Mouse (Mus musculus) lung, embryonic 15.5 days (tissue): ENCODE measurements at regions not wholly inside any gene's neighbourhood (a gene's known extent, or its start where the extent isn't known, plus 50 kb on each side); places are given as distances from the start of the nearest gene placed in this dataset.

Experiments
- ATAC-seq: fragments of 200-750 bp; cut with Nextera tagmentation; 2 replicates; pipeline ENCODE4 v1.8.0; 2017; ENCODE audit warnings: moderate number of reproducible peaks, borderline replicate concordance; ENCODE audit not compliant: low FRiP score, low TSS enrichment; ENCODE audit errors: extremely low read depth
- H3K27ac ChIP-seq: fragments of 300-500 bp; sonication (generic); 2 replicates; pipeline ENCODE4 v1.5.1; 2015; ENCODE audit warnings: moderate library complexity, mild to moderate bottlenecking, inconsistent platforms
- H3K27me3 ChIP-seq: fragments of 300-500 bp; sonication (generic); 2 replicates; pipeline ENCODE4 v1.6.1; 2015; ENCODE audit warnings: inconsistent platforms
- H3K36me3 ChIP-seq: fragments of 300-500 bp; sonication (generic); 2 replicates; pipeline ENCODE4 v1.6.1; 2015; ENCODE audit warnings: inconsistent platforms
- H3K4me1 ChIP-seq: fragments of 300-500 bp; sonication (generic); 2 replicates; pipeline ENCODE4 v1.6.1; 2015; ENCODE audit warnings: inconsistent platforms
- H3K4me2 ChIP-seq: fragments of 300-500 bp; sonication (generic); 2 replicates; pipeline ENCODE4 v1.6.1; 2015; ENCODE audit warnings: inconsistent platforms, mild to moderate bottlenecking, moderate library complexity
- H3K4me3 ChIP-seq: fragments of 300-500 bp; sonication (generic); 2 replicates; pipeline ENCODE4 v1.5.1; 2015; ENCODE audit warnings: mild to moderate bottlenecking, inconsistent platforms
- H3K9ac ChIP-seq: fragments of 300-500 bp; sonication (generic); 2 replicates; pipeline ENCODE4 v1.6.1; 2015; ENCODE audit warnings: inconsistent platforms
- H3K9me3 ChIP-seq: fragments of 300-500 bp; sonication (generic); 2 replicates; pipeline ENCODE4 v1.6.1; 2016; ENCODE audit warnings: inconsistent platforms
- WGBS: fragments of 180-500 bp; shearing (Covaris S2); methylation state at CpG from one replicate; pipeline ENCODE4 v1.1.7; 2015; 5-methylcytosine and 5-hydroxymethylcytosine counted together

DNA sequence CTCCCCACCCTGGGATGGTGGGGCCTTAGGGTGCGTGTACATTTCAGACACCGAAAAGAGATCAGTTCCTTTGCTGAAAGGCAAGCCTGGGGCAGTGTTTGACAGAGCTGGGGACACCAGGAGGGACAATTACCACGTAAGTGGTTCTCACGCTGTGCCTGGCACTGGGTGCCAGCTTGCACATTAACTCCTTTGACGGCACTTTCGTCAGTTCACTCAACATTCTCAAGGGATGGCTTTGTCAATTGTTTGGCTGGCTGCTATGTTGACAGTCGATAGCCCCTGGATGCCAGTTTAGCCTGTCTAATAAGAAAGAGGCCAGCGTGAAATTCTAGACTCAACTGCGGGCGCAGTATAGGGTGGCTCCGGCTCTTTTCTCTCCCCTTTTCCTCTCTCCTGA is 569.2 kb upstream of the Btbd3 start:
- no peak for ATAC-seq
- no peaks in the 10 kb centered on the region for H3K4me1 ChIP-seq
- H3K9me3 ChIP-seq, result no peaks in the 10 kb centered on the region
- H3K27ac ChIP-seq, result no peak overlapping the region
- 74% methylated on average over 11 of the region's 11 CpGs for WGBS
- H3K36me3 ChIP-seq, result no peaks in the 10 kb centered on the region
- H3K27me3 ChIP-seq, result no peaks in the 10 kb centered on the region
- H3K4me2 ChIP-seq, result no peak overlapping the region
- H3K4me3 ChIP-seq, result no peak overlapping the region
- H3K9ac ChIP-seq, result no peak overlapping the region

DNA sequence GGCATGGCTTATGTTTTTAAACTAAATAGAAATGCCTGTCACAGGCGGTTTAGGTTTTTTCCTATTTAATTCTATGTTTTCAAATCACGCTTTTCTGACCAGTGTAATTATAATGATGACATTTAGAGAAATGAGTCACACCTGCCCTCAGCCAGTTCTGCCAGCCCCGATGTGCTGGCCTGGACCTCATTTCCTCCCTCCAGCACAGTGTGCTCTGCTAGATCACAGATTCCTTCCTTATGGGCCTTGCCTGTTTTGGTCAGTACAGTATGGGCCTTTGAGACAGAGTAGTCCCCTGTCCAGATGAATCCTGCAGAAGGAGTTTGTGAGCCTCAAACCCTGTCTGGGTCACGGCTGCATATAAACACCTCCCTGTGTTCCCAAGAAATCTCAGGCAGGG is 569.6 kb upstream of the Btbd3 start:
- no peak for ATAC-seq
- Histone ChIP-seq H3K36me3 (no peaks in the 10 kb centered on the region), H3K4me3 (no peak overlapping the region), H3K9ac (no peak overlapping the region), H3K27ac (no peak overlapping the region), H3K4me2 (no peak overlapping the region), H3K4me1 (no peaks in the 10 kb centered on the region), H3K27me3 (no peaks in the 10 kb centered on the region), H3K9me3 (no peaks in the 10 kb centered on the region)
- 55% methylated on average over 4 of the region's 4 CpGs for WGBS

- H3K4me1 ChIP-seq, result no peaks in the 10 kb centered on the region
- no peaks in the 10 kb centered on the region for H3K9me3 ChIP-seq
- no peak for ATAC-seq
- H3K4me2 ChIP-seq, result no peak overlapping the region
- H3K4me3 ChIP-seq, result no peak overlapping the region
- H3K36me3 ChIP-seq, result no peaks in the 10 kb centered on the region
- H3K27ac ChIP-seq, result no peak overlapping the region
- WGBS, result 90% methylated on average over 1 of the region's 1 CpGs
- H3K9ac ChIP-seq, result no peak overlapping the region
- H3K27me3 ChIP-seq, result no peaks in the 10 kb centered on the region
Observed at GRCm38 (mm10) chr2:137681762-137682161, 565.3 kb upstream of the Jag1 start.

- Histone ChIP-seq H3K27me3 (no peaks in the 10 kb centered on the region), H3K9me3 (no peaks in the 10 kb centered on the region), H3K4me3 (no peak overlapping the region), H3K9ac (no peak overlapping the region), H3K27ac (no peak overlapping the region), H3K36me3 (no peaks in the 10 kb centered on the region), H3K4me1 (peaks cover 3% of the 10 kb centered on the region; the same call in 1 of the 2 replicates), H3K4me2 (no peak overlapping the region)
- no peak for ATAC-seq
- WGBS, result 13% methylated on average over 2 of the region's 2 CpGs
Observed at GRCm38 (mm10) chr2:137663171-137663570, 546.7 kb upstream of the Jag1 start.

DNA sequence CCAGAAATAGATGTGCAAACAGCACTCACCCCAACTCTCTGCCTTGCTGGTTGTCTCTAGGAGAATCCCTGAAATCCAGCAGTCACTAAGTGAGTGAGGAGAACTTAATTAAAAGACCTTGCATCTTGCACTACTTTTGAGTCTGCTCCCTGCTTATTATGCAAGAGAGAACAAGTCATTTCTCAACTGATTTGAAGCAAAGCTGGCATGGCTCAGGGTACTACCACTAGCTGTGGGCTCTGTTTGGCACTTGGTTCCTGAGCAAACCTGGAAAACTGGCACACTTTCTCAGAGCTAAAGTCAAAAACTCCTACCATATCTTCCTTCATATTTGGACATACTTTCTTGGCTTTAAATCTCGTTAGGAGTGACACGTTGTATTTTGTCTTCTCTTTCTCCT is 545.8 kb upstream of the Jag1 start:
- 68% methylated on average over 2 of the region's 2 CpGs for WGBS
- Histone ChIP-seq H3K9me3 (no peaks in the 10 kb centered on the region), H3K27ac (no peak overlapping the region), H3K36me3 (no peaks in the 10 kb centered on the region), H3K4me2 (no peak overlapping the region), H3K4me1 (peaks cover 3% of the 10 kb centered on the region; the same call in 1 of the 2 replicates), H3K27me3 (no peaks in the 10 kb centered on the region), H3K9ac (no peak overlapping the region), H3K4me3 (no peak overlapping the region)
- no peak for ATAC-seq

DNA sequence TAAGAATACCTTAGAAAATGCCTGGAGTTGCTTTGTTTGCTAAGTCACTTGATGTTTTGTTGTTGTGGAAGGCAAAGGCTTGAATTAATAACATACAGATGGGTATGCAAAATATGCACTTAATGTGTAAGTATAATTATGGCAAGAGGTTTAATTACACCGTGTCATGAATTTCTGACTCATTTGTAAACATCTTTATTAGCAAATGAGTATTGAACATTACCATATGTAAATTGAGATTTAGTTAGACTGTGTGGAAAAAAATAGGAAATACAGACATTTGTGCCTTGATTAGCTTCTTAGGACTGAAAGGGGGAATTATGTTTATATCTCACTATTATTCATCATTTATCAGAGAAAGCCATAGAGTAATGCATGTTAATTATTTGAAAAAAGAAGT is 544.0 kb upstream of the Jag1 start:
- Histone ChIP-seq H3K27me3 (no peaks in the 10 kb centered on the region), H3K9me3 (no peaks in the 10 kb centered on the region), H3K36me3 (no peaks in the 10 kb centered on the region), H3K4me3 (no peak overlapping the region), H3K27ac (no peak overlapping the region), H3K4me2 (no peak overlapping the region), H3K4me1 (peaks cover 3% of the 10 kb centered on the region; the same call in 1 of the 2 replicates), H3K9ac (no peak overlapping the region)
- 86% methylated on average over 1 of the region's 1 CpGs for WGBS
- ATAC-seq, result no peak

DNA sequence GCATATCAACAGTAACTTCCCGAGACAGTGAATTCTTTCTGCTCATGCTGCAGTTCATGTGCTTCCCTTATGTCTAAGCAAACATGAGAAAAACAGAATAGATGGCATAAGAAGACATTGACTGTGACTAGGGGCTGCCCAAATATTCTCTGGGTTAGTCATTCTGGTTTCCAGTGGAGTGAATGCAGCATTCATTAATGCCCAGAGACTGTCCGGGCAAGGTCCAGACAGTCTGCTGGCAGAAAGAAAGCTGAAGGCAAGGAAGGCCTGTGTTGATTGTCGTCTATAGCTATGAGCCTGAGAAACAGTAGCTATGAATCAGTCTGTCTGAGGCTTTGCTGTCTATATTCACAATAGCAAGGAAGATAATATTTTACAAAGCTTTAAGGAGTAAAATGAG is 537.9 kb upstream of the Jag1 start:
- no peaks in the 10 kb centered on the region for H3K36me3 ChIP-seq
- no peak overlapping the region for H3K4me2 ChIP-seq
- WGBS, result 82% methylated on average over 3 of the region's 3 CpGs
- no peaks in the 10 kb centered on the region for H3K4me1 ChIP-seq
- no peak for ATAC-seq
- no peak overlapping the region for H3K27ac ChIP-seq
- H3K27me3 ChIP-seq, result no peaks in the 10 kb centered on the region
- H3K9ac ChIP-seq, result no peak overlapping the region
- H3K4me3 ChIP-seq, result no peak overlapping the region
- H3K9me3 ChIP-seq, result no peaks in the 10 kb centered on the region; the same call in 1 of the 2 replicates

DNA sequence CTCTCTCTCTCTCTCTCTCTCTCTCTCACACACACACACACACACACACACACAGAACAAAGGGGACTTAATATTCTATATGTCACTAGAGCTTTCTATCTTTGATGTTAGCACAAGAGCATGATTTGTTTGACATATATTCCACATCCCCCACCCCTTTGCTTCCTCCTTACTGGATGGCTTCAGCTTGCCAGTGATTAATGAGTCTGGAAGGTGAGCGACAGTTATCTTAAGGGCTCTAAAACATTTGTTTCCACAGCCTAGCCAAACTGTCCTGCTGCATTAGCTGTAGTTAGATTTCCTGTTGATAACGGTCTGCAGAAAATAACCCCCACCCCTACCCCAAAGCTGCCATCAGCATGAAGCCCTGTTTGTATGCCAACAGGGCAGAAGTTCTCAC is 527.7 kb upstream of the Jag1 start:
- H3K9me3 ChIP-seq, result no peaks in the 10 kb centered on the region
- WGBS, result 25% methylated on average over 2 of the region's 2 CpGs
- no peak for ATAC-seq
- H3K9ac ChIP-seq, result no peak overlapping the region
- H3K4me3 ChIP-seq, result no peak overlapping the region
- H3K36me3 ChIP-seq, result no peaks in the 10 kb centered on the region
- no peaks in the 10 kb centered on the region for H3K27me3 ChIP-seq
- H3K4me2 ChIP-seq, result no peak overlapping the region
- H3K4me1 ChIP-seq, result no peaks in the 10 kb centered on the region
- H3K27ac ChIP-seq, result no peak overlapping the region

DNA sequence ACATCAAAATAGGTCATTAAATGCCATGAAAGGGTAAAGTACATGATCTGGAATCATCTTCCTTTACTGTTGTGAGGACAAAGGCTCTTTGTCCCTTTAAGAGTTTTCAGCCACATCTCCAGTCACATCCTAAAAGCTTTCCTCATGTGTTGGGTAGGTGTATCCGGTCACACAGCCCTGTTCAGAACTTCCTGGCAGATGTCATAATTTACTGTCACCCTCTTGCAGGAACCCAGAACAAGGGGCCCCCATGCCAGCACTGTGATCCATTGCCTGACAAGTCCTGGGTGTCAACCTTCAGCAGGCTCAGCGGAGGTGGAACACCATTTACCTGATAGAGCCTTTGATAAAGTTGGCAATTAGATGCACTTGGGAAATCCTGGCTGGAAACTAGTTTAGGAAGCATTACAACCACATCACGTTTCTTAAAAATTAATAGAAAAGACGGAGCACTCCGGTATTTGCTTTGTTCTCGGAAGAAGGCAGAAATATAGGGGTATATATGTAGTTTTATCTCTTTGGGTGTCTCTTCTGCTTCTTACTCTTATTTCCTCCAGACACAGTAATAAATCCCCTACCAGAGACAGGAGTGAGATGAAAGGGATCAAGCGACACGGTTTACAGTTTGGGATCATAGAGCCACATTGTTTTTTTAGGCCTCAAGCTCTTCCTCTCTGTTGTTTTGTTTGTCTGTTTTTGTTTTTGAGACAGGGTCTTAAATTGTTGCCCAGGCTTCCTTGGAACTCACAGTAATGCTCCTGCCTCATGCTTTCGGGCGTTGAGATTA is 527.0 kb upstream of the Jag1 start:
- H3K27ac ChIP-seq, result no peak overlapping the region
- no peak for ATAC-seq

GRCm38 (mm10) chr2:137635019-137635621 is 518.7 kb upstream of the Jag1 start:
- Histone ChIP-seq H3K36me3 (no peaks in the 10 kb centered on the region), H3K4me1 (0 out of 2 replicates have a peak, but pooled peaks cover 8% of the 10 kb centered on the region), H3K9me3 (no peaks in the 10 kb centered on the region), H3K27me3 (no peaks in the 10 kb centered on the region), H3K4me3 (no peak overlapping the region), H3K27ac (peak overlapping the region; percentile 51; the same call in 1 of the 2 replicates), H3K9ac (no peak overlapping the region), H3K4me2 (no peak overlapping the region)
- WGBS, result 43% methylated on average over 4 of the region's 4 CpGs
- peak; percentile 75; the same call in 1 of the 2 replicates for ATAC-seq

More for the DNA sequence above, 527.0 kb upstream of the Jag1 start:
- H3K36me3 ChIP-seq, result no peaks in the 10 kb centered on the region
- H3K27me3 ChIP-seq, result no peaks in the 10 kb centered on the region
- H3K9ac ChIP-seq, result no peak overlapping the region
- no peak overlapping the region for H3K4me3 ChIP-seq
- H3K9me3 ChIP-seq, result no peaks in the 10 kb centered on the region
- 41% methylated on average over 10 of the region's 10 CpGs for WGBS
- H3K4me2 ChIP-seq, result no peak overlapping the region
- no peaks in the 10 kb centered on the region for H3K4me1 ChIP-seq

- Histone ChIP-seq H3K9me3 (no peaks in the 10 kb centered on the region), H3K4me2 (no peak overlapping the region), H3K4me3 (no peak overlapping the region), H3K36me3 (no peaks in the 10 kb centered on the region), H3K27ac (no peak overlapping the region), H3K27me3 (no peaks in the 10 kb centered on the region), H3K4me1 (no peaks in the 10 kb centered on the region), H3K9ac (no peak overlapping the region)
- 70% methylated on average over 3 of the region's 3 CpGs for WGBS
- ATAC-seq, result no peak
Observed at GRCm38 (mm10) chr2:137616637-137617036, 500.2 kb upstream of the Jag1 start.

DNA sequence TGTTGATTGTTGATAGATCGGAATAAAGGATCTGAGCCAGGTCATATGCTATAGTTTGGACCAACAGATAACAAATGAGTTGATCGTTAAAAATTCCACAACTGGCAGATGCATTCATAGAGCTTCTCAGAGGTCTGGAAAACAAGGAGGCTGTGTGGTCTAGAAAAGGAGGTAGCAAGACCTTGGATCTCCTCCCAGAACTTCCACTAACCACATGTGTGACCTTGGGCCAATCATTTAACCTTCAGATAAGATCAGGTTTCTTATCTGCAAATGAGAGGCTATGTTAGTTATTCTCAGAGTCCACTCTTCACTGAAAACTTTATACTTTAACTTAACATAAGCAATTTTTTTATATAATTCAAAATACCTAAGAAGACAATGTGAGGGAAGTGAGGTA is 497.3 kb upstream of the Jag1 start:
- Histone ChIP-seq H3K4me3 (no peak overlapping the region), H3K9ac (no peak overlapping the region), H3K4me2 (no peak overlapping the region), H3K27ac (no peak overlapping the region), H3K9me3 (no peaks in the 10 kb centered on the region), H3K36me3 (no peaks in the 10 kb centered on the region), H3K4me1 (no peaks in the 10 kb centered on the region), H3K27me3 (no peaks in the 10 kb centered on the region)
- no peak for ATAC-seq
- WGBS, result 86% methylated on average over 2 of the region's 2 CpGs
